Mouse (Mus musculus) right cerebral cortex, postnatal 14 days (tissue): ENCODE results near the gene Gm21028.
"Not testable (repeated sequence)": the region's sequence is repeated elsewhere in the genome, so short reads cannot be mapped to it uniquely, and the experiment has no call there.

ENCODE experiments used
- DNase-seq: peaks from one replicate; pipeline ENCODE4 v3.0.0; 2022

Gm21028 gene

GRCm38 (mm10) chr7:42578488-42578887 lies at the start of gene Gm21028:
TSS of gene Gm21028 (minus strand) at chr7:42578588.
- DNase-seq = no peak

GRCm38 (mm10) chr7:42595666-42596065 lies 17.3 kb upstream of the Gm21028 start:
- DNase-seq = not testable (repeated sequence)

GRCm38 (mm10) chr7:42592413-42592812 lies 14.0 kb upstream of the Gm21028 start, which contains the start of gene Zfp977:
TSS of gene Zfp977 (minus strand) at chr7:42592547.
- DNase-seq = not testable (repeated sequence)

GRCm38 (mm10) chr7:42591311-42591710 lies 12.9 kb upstream of the Gm21028 start:
- not testable (repeated sequence) for DNase-seq

- DNase-seq = no peak
Observed at GRCm38 (mm10) chr7:42551766-42552165, 26.6 kb downstream of the Gm21028 start.
